Mouse (Mus musculus): Measurements from ENCODE around the gene 1700113H08Rik. TPM values are rescaled to one million over a fixed set of nuclear protein-coding genes. Genes with fewer than 3 reads are reported as not detected.

Gene 1700113H08Rik
- total and polyA plus RNA-seq, 2 experiments from 2014 or later = 0.27 TPM; not detected in 1

DNA sequence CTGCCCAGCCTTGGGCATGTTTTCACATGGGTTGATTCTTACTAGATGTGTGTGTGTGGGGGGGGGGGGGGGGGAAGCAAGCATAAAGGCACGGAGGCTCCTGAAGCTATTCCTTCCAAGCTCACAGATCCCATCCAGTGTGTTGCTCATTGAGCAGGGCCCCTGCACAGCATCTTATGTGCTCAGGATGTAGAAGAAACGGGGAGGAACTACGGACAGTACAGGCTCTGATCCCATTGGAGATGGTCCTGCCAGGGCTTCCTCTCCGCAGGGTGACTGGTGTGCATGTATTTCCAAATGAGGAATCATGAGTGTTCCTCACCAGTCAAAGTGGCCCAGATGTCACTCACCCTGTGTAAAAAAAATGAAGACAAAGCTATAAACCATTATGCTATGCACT lies 42.8 kb downstream of the 1700113H08Rik start:
- ATAC-seq (no peak), DNase-seq (no peak)
- no peaks in the 10 kb centered on the region for H3K9me3 ChIP-seq (ENCODE audit: low read length)
- no peaks in the 10 kb centered on the region for H3K4me1 ChIP-seq (ENCODE audit: insufficient read depth)
- TF ChIP-seq CTCF (IDR thresholded peaks at IDR 0.05; ENCODE audit: low read depth) = no peak
- 50% methylated on average over 4 of the region's 4 CpGs for WGBS
- H3K27me3 ChIP-seq (ENCODE audit: insufficient read depth, low read length) = no peaks in the 10 kb centered on the region
- H3K36me3 ChIP-seq (ENCODE audit: insufficient read depth) = no peaks in the 10 kb centered on the region
- H3K4me3 ChIP-seq (ENCODE audit: low read depth, low read length) = no peak overlapping the region
- no peak overlapping the region for H3K9ac ChIP-seq
- H3K27ac ChIP-seq (ENCODE audit: low read depth, low read length) = no peak overlapping the region
- no peak overlapping the region for H3K4me2 ChIP-seq (ENCODE audit: low read depth)

DNA sequence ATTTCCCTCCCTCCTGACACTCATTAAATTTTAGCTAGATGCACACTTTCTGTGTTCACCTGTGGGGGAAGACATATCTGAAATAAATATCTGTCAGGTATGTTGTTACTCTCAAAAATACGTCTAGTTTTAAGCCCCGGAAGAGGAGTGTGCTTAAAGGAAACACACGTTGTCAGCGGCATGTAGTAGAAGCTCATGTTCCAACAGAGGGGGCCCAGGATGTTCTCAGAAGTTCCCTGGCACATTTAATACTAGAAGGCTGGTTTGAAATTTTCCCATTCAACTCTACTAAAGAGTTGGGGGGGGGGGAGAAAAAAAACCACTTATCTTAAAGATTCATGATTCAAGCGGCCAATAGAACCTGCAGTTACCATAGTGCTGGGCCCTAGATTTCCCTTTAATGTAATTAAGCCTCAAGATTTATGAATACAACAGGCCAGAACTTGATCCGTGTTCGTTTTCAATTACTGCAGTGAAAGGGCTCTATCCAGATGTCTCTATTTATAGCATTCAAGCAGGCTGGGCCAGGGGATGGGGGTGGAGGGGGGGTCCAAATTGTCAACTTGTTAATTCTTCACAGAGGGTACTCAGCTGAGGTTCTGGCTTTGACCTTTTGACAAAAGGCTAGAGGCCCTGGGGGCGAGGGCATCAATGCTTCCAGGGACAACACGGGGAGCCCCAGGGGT lies 43.6 kb downstream of the 1700113H08Rik start:
- no peak; the same call in 1 of the 2 replicates for ATAC-seq
- Histone ChIP-seq H3K9me3 (ENCODE audit: low read length) (no peaks in the 10 kb centered on the region), H3K4me3 (ENCODE audit: low read depth, low read length) (no peak overlapping the region), H3K4me1 (ENCODE audit: insufficient read depth) (no peaks in the 10 kb centered on the region), H3K27ac (ENCODE audit: low read depth, low read length) (no peak overlapping the region), H3K27me3 (ENCODE audit: insufficient read depth, low read length) (no peaks in the 10 kb centered on the region), H3K9ac (no peak overlapping the region), H3K36me3 (ENCODE audit: insufficient read depth) (no peaks in the 10 kb centered on the region), H3K4me2 (ENCODE audit: low read depth) (no peak overlapping the region)
- WGBS = 15% methylated on average over 9 of the region's 9 CpGs
- TF ChIP-seq CTCF (IDR thresholded peaks at IDR 0.05; ENCODE audit: low read depth) = no peak
- no peak for DNase-seq

DNA sequence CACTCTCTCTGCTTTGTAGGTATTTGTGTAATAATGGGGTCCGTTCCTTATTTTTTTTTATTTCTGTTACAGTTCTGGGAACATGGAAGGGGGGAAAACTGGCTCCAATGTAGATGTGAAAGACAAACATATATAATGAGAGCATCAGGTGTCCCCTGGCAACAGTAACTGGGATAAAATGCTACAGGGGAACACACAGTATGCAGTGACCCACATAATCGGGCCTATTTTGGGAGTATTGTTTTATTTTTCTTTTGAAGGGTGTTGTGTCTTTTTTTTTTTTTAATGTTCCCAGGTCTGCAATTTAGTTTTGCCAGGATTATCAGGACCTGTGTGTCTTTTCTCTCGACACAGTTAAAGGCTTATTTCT lies 44.1 kb downstream of the 1700113H08Rik start:
- no peak for TF ChIP-seq CTCF (IDR thresholded peaks at IDR 0.05; ENCODE audit: low read depth)
- Histone ChIP-seq H3K4me1 (ENCODE audit: insufficient read depth) (0 out of 2 replicates have a peak, but pooled peaks cover under 1% of the 10 kb centered on the region), H3K36me3 (ENCODE audit: insufficient read depth) (no peaks in the 10 kb centered on the region), H3K9me3 (ENCODE audit: low read length) (no peaks in the 10 kb centered on the region), H3K9ac (no peak overlapping the region), H3K27ac (ENCODE audit: low read depth, low read length) (no peak overlapping the region), H3K4me3 (ENCODE audit: low read depth, low read length) (no peak overlapping the region), H3K27me3 (ENCODE audit: insufficient read depth, low read length) (no peaks in the 10 kb centered on the region), H3K4me2 (ENCODE audit: low read depth) (no peak overlapping the region)
- ATAC-seq (no peak), DNase-seq (no peak)
- WGBS = 16% methylated on average over 3 of the region's 3 CpGs

DNA sequence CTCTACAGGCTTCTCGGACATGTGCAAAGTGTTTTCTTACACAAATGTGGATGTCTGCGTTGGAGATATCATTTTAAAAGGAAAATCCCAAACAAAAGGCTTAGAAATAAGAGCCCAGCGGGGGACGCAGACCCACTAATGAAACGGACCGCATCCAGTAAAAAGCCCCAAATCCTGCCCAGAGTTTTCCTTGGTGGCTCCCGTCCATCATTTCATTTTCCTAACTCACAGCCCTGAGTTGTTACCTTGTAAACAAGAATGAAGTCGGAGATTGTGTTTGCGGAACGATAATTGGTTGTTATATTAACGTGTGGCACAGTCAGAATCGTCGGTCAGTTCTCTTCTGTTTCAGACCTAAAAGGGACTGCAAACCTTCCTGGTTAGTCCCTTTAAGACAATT lies 44.6 kb downstream of the 1700113H08Rik start:
- Histone ChIP-seq H3K36me3 (ENCODE audit: insufficient read depth) (no peaks in the 10 kb centered on the region), H3K4me1 (ENCODE audit: insufficient read depth) (0 out of 2 replicates have a peak, but pooled peaks cover 5% of the 10 kb centered on the region), H3K9me3 (ENCODE audit: low read length) (no peaks in the 10 kb centered on the region), H3K4me3 (ENCODE audit: low read depth, low read length) (no peak overlapping the region), H3K27ac (ENCODE audit: low read depth, low read length) (no peak overlapping the region), H3K4me2 (ENCODE audit: low read depth) (no peak overlapping the region), H3K9ac (no peak overlapping the region), H3K27me3 (ENCODE audit: insufficient read depth, low read length) (no peaks in the 10 kb centered on the region)
- TF ChIP-seq CTCF (IDR thresholded peaks at IDR 0.05; ENCODE audit: low read depth) = no peak
- ATAC-seq (no peak), DNase-seq (no peak)
- 13% methylated on average over 13 of the region's 13 CpGs for WGBS

DNA sequence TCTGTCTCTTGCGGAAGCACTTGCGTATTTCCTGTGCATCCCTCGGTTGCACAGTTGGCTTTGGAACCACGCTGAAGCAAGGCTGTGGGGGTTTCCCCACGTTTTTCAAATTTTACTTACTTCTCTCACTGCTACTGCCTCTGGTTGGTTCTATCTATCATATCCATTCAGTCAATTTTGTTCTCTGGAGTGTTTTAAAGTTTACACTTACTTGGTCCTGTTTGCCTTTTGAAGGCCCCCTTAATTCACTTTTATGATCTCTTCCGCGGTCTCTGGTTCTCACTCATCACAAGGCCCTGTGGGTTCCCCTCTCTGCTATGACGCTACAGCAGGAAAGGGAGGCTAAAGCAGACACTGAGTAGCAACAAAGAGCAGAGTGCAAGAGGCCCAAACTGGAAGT lies 45.4 kb downstream of the 1700113H08Rik start:
- no peak overlapping the region for H3K27ac ChIP-seq (ENCODE audit: low read depth, low read length)

DNA sequence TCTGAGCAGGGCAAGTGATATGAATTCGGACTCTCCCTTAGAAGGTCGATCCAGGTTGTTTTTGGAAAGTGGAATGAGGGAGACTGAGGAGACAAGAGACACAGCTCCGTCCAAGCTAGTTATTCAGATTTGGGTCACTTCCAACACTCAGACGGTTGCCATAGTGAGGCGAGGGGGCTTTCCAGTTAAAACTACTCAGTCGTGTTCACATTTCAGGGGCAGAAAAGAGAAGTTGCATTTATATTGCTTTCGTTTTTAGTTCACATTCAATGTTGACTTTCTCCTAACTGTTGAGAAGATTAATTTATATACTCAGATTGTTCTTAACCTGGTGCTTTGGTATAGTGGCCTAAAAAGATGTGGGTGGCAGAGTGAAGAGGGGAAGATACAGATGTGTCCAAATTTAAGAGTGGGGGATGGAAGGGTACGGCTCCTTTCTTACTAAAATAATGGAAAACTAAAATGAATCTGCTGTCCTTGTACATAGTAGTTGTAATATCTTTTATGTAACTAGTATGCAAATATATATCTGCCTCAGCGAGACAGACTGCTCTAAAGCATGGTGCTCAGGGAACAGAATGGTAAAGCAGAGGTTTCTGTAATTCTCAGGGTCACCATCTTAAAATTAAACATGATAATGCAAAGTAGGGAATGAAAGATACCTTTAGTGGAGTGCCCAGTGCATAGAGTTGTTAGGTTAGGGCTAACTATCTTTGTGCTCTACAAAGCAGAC lies 49.9 kb downstream of the 1700113H08Rik start:
- no peak overlapping the region for H3K9ac ChIP-seq
- no peak for TF ChIP-seq CTCF (IDR thresholded peaks at IDR 0.05; ENCODE audit: low read depth)
- H3K27me3 ChIP-seq (ENCODE audit: insufficient read depth, low read length) = no peaks in the 10 kb centered on the region
- no peaks in the 10 kb centered on the region for H3K9me3 ChIP-seq (ENCODE audit: low read length)
- peak overlapping the region; percentile 13; the same call in 1 of the 2 replicates for H3K4me2 ChIP-seq (ENCODE audit: low read depth)
- ATAC-seq (peak; percentile 45; the same call in 1 of the 2 replicates), DNase-seq (peak; percentile 62)
- WGBS = 30% methylated on average over 9 of the region's 9 CpGs
- no peak overlapping the region for H3K4me3 ChIP-seq (ENCODE audit: low read depth, low read length)
- H3K4me1 ChIP-seq (ENCODE audit: insufficient read depth) = peaks cover 24% of the 10 kb centered on the region
- H3K27ac ChIP-seq (ENCODE audit: low read depth, low read length) = no peak overlapping the region
- H3K36me3 ChIP-seq (ENCODE audit: insufficient read depth) = no peaks in the 10 kb centered on the region

More for the DNA sequence above, 45.4 kb downstream of the 1700113H08Rik start:
- no peaks in the 10 kb centered on the region for H3K27me3 ChIP-seq (ENCODE audit: insufficient read depth, low read length)
- no peak for DNase-seq
- no peaks in the 10 kb centered on the region for H3K36me3 ChIP-seq (ENCODE audit: insufficient read depth)
- H3K9me3 ChIP-seq (ENCODE audit: low read length) = no peaks in the 10 kb centered on the region
- H3K4me3 ChIP-seq (ENCODE audit: low read depth, low read length) = no peak overlapping the region
- H3K9ac ChIP-seq = no peak overlapping the region
- no peak for TF ChIP-seq CTCF (IDR thresholded peaks at IDR 0.05; ENCODE audit: low read depth)
- peaks cover 14% of the 10 kb centered on the region for H3K4me1 ChIP-seq (ENCODE audit: insufficient read depth)
- 60% methylated on average over 8 of the region's 8 CpGs for WGBS
- ATAC-seq = no peak
- H3K4me2 ChIP-seq (ENCODE audit: low read depth) = no peak overlapping the region

DNA sequence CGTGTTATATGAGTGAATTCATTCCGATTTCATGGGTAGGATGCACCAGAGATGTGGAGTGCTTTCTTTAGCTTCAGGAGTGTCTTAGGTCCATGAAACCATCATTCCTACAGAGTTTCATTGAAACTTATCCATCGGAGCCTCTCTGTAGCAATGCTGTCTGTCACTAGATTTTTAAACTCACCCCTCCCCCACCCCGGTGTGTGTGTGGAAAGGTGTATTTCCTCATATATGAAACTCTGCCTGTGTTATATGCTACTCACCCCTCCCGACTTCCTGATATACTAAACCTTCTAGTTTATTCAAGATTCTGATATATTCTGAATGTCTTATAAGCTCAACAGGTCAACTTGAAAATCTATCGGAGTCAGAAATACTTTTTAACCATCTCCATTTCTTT lies 50.5 kb downstream of the 1700113H08Rik start:
- ATAC-seq = no peak
- no peak overlapping the region for H3K27ac ChIP-seq (ENCODE audit: low read depth, low read length)
- WGBS = 84% methylated on average over 6 of the region's 6 CpGs

More for the DNA sequence above, 50.5 kb downstream of the 1700113H08Rik start:
- no peak for DNase-seq
- no peak for TF ChIP-seq CTCF (IDR thresholded peaks at IDR 0.05; ENCODE audit: low read depth)
- H3K4me1 ChIP-seq (ENCODE audit: insufficient read depth) = peaks cover 24% of the 10 kb centered on the region
- H3K4me2 ChIP-seq (ENCODE audit: low read depth) = no peak overlapping the region
- H3K4me3 ChIP-seq (ENCODE audit: low read depth, low read length) = no peak overlapping the region
- H3K27me3 ChIP-seq (ENCODE audit: insufficient read depth, low read length) = no peaks in the 10 kb centered on the region
- H3K9ac ChIP-seq = no peak overlapping the region
- H3K9me3 ChIP-seq (ENCODE audit: low read length) = no peaks in the 10 kb centered on the region
- no peaks in the 10 kb centered on the region for H3K36me3 ChIP-seq (ENCODE audit: insufficient read depth)

Data from forebrain, postnatal 0 days (tissue).